In the genomic region with DNA sequence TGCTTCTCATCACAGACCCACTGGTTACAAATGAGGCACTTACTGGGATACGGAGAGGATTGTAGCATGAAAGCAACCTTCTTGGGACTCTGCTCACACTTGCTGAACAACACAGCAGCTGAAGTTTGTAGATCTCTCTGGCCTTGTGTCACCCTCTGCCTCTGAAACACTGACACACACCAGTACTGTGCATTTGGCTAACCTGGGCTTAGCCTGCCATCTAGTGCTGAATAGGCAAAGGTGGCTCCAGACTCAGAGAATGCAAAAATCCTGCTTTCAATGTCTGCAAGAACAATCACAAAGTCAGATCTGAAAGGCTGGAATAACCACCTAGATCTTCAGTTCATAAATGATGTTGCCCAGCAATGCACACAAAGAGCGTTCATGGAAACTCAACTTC, we compare ENCODE assay signal across 17 mouse cellular contexts. TPM values are rescaled to one million over a fixed set of nuclear protein-coding genes. Genes with fewer than 3 reads are reported as not detected.
A peak's percentile ranks its signal among the peaks of the same experiment; 100 is the strongest.
DNase-seq lines count a peak whose midpoint lies in the region; ATAC-seq and TF ChIP-seq lines count a peak whose summit lies in the region.
"Not testable (repeated sequence)": the region's sequence is repeated elsewhere in the genome, so short reads cannot be mapped to it uniquely, and the experiment has no call there.
"Had no signal": no experiment of that assay in that cellular context is flagged by ENCODE, and none has a peak within 500 bp of the region (broad histone marks: within the 10 kb centered on the region; RNA-seq: fewer than 3 reads in every experiment).

No protein-coding gene starts in this region.

- H3K4me2 ChIP-seq in hindbrain, embryonic 15.5 days; neural tube, embryonic 15.5 days: not testable (repeated sequence)

- peak; percentile 3; the same call in 1 of the 2 replicates for TF ChIP-seq RAD21 in MEL (IDR thresholded peaks at IDR 0.05; ENCODE audit: low read depth, low read length)

- H3K27me3 ChIP-seq in MEL (ENCODE audit: control insufficient read depth in 1 of 2, insufficient read depth in 2 of 2, low read length in 2 of 2); hindbrain, embryonic 15.5 days; neural tube, embryonic 15.5 days (replicated peaks): not testable (repeated sequence)

- not testable (repeated sequence) for H3K27ac ChIP-seq in MEL (ENCODE audit: control insufficient read depth, low read depth, low read length); hindbrain, embryonic 15.5 days (replicated peaks); neural tube, embryonic 15.5 days (replicated peaks)

- H3K9me3 ChIP-seq in MEL (replicated peaks; ENCODE audit: insufficient read depth, low read length); hindbrain, embryonic 15.5 days; neural tube, embryonic 15.5 days (replicated peaks): not testable (repeated sequence)

- H3K9ac ChIP-seq in MEL (ENCODE audit: control insufficient read depth, low read depth, low read length, poor library complexity, severe bottlenecking); hindbrain, embryonic 15.5 days; neural tube, embryonic 15.5 days (replicated peaks): not testable (repeated sequence)

- not testable (repeated sequence) for TF ChIP-seq CTCF in MEL (IDR thresholded peaks at IDR 0.05 in 2 of 3, conservative IDR thresholded peaks at IDR 0.05 in 1 of 3; ENCODE audit: control insufficient read depth in 1 of 3, insufficient read depth in 1 of 3, low read depth in 2 of 3, low read length in 3 of 3, poor library complexity in 1 of 3, severe bottlenecking in 1 of 3)

- TF ChIP-seq EP300 in MEL (IDR thresholded peaks at IDR 0.05; ENCODE audit: low read depth in 1 of 2, low read length in 2 of 2), result not testable (repeated sequence)

- H3K4me1 ChIP-seq in MEL (ENCODE audit: control insufficient read depth in 1 of 2, insufficient read depth in 2 of 2, low read length in 2 of 2); hindbrain, embryonic 15.5 days (replicated peaks); neural tube, embryonic 15.5 days: not testable (repeated sequence)

- not testable (repeated sequence) for TF ChIP-seq POLR2A in MEL (IDR thresholded peaks at IDR 0.05; ENCODE audit: control insufficient read depth in 1 of 2, insufficient read depth in 1 of 2, low read depth in 1 of 2, low read length in 2 of 2, poor library complexity in 1 of 2)

- H3K4me3 ChIP-seq in MEL (ENCODE audit: control insufficient read depth in 1 of 2, insufficient read depth in 1 of 2, low read depth in 2 of 2, low read length in 2 of 2); hindbrain, embryonic 15.5 days; neural tube, embryonic 15.5 days (replicated peaks): not testable (repeated sequence)

- DNase-seq in MEL (ENCODE audit: low read depth, low spot score), result not testable (repeated sequence)
- peak; percentile 3 to 6 for DNase-seq in cerebellum, postnatal 14 days
- peak; percentile 20 to 70 for DNase-seq in frontal cortex, adult 2 months (ENCODE audit: extremely low spot score in 1 of 2, low spot score in 1 of 2)
- peak; percentile 8 to 28 for DNase-seq in layer of hippocampus, adult 8-10 months (ENCODE audit: low spot score in 2 of 2)
- DNase-seq in left cerebral cortex, postnatal 36 days (ENCODE audit: low spot score in 2 of 2), result peak; percentile 24 to 37
- peak; percentile 18 for DNase-seq in telencephalon, adult 2 months (ENCODE audit: low read depth, low spot score)

- ATAC-seq in hindbrain, embryonic 15.5 days (ENCODE audit: low FRiP score, low read depth), result peak; percentile 81; the same call in 1 of the 2 replicates
- peak; percentile 74 for ATAC-seq in neural tube, embryonic 15.5 days (ENCODE audit: low FRiP score)

- not testable (repeated sequence) for H3K36me3 ChIP-seq in MEL (ENCODE audit: control insufficient read depth in 1 of 2, insufficient read depth in 2 of 2, low read length in 2 of 2); hindbrain, embryonic 15.5 days; neural tube, embryonic 15.5 days

- intact Hi-C loops in left cerebral cortex, postnatal 36 days (cut with DNase I), result loop anchor here (10.0 kb wide), 1 partner anchor 342 kb away; no protein-coding TSS in a partner anchor

- WGBS in hindbrain, embryonic 15.5 days, result 93% methylated on average over 2 of the region's 2 CpGs
- 89% methylated on average over 2 of the region's 2 CpGs for WGBS in neural tube, embryonic 15.5 days

- H3K79me2 ChIP-seq in MEL (ENCODE audit: control insufficient read depth, insufficient read depth, low read length, poor library complexity), result not testable (repeated sequence)

RNA-seq across cellular contexts. Expression of a gene that starts 6.6 kb away (rescaled TPM):
- not detected in 2 replicates for total RNA-seq in MEL (2012; rRNA removed)
- not detected for polyA plus RNA-seq in MEL (2012; ENCODE audit: insufficient read depth in 1 of 2, insufficient read length in 2 of 2, low read depth in 1 of 2, low replicate concordance in 2 of 2, missing spikeins in 1 of 2)
- 0.06 TPM in 1 of 2 replicates, not detected in the other for polyA plus RNA-seq in frontal cortex, adult 2 months (2012; rRNA removed)
- not detected in 2 replicates for polyA plus RNA-seq in hindbrain, embryonic 15.5 days (2015; fragmentation: Nextera tagmentation; extraction: Ambion mirVana)
- not detected for total RNA-seq in layer of hippocampus, adult 8-10 months (2022)
- total RNA-seq in left cerebral cortex, postnatal 36 days (2021), result not detected
- not detected in 2 replicates for polyA plus RNA-seq in neural tube, embryonic 15.5 days (2015; fragmentation: Nextera tagmentation; extraction: Ambion mirVana)
- total RNA-seq: gastrocnemius, postnatal 25 days; monocyte, adult 5-6 weeks had no signal
- polyA plus RNA-seq: embryonic facial prominence, embryonic 13.5 days; forebrain, embryonic 13.5 days; heart, embryonic 14.5 days; limb, embryonic 12.5 days; liver, embryonic 16.5 days; macrophage; urinary bladder, adult 2 months had no signal

RNA-seq across cellular contexts. Expression of a gene that starts 8.6 kb away (rescaled TPM):
- total RNA-seq in MEL (2012; rRNA removed), result not detected in 2 replicates
- polyA plus RNA-seq in MEL (2012; ENCODE audit: insufficient read depth in 1 of 2, insufficient read length in 2 of 2, low read depth in 1 of 2, low replicate concordance in 2 of 2, missing spikeins in 1 of 2), result under 1 TPM in 1 of 2 experiments, not detected in 1; 0.03 TPM
- 0.04 TPM in 1 of 2 replicates, not detected in the other for polyA plus RNA-seq in frontal cortex, adult 2 months (2012; rRNA removed)
- polyA plus RNA-seq in hindbrain, embryonic 15.5 days (2015; fragmentation: Nextera tagmentation; extraction: Ambion mirVana), result not detected in 2 replicates
- total RNA-seq in layer of hippocampus, adult 8-10 months (2022), result not detected
- total RNA-seq in left cerebral cortex, postnatal 36 days (2021), result not detected
- polyA plus RNA-seq in neural tube, embryonic 15.5 days (2015; fragmentation: Nextera tagmentation; extraction: Ambion mirVana), result not detected in 2 replicates
- total RNA-seq: gastrocnemius, postnatal 25 days had no signal
- polyA plus RNA-seq: embryonic facial prominence, embryonic 13.5 days; forebrain, embryonic 13.5 days; heart, embryonic 14.5 days; limb, embryonic 12.5 days; liver, embryonic 16.5 days; macrophage; urinary bladder, adult 2 months had no signal

RNA-seq across cellular contexts. Expression of a gene that starts 17.2 kb away (rescaled TPM):
- not detected in 2 replicates for total RNA-seq in MEL (2012; rRNA removed)
- polyA plus RNA-seq in MEL (2012; ENCODE audit: insufficient read depth in 1 of 2, insufficient read length in 2 of 2, low read depth in 1 of 2, low replicate concordance in 2 of 2, missing spikeins in 1 of 2), result not detected
- not detected in 2 replicates for polyA plus RNA-seq in frontal cortex, adult 2 months (2012; rRNA removed)
- not detected in 2 replicates for polyA plus RNA-seq in hindbrain, embryonic 15.5 days (2015; fragmentation: Nextera tagmentation; extraction: Ambion mirVana)
- 1 to 10 TPM in 1 of 4 experiments, under 1 TPM in 1, not detected in 2; 0.56 to 1.2 TPM for total RNA-seq in layer of hippocampus, adult 8-10 months (2022)
- not detected for total RNA-seq in left cerebral cortex, postnatal 36 days (2021)
- not detected in 2 replicates for polyA plus RNA-seq in neural tube, embryonic 15.5 days (2015; fragmentation: Nextera tagmentation; extraction: Ambion mirVana)
- total RNA-seq: monocyte, adult 5-6 weeks had no signal
- polyA plus RNA-seq: embryonic facial prominence, embryonic 13.5 days; forebrain, embryonic 13.5 days; heart, embryonic 14.5 days; limb, embryonic 12.5 days; liver, embryonic 16.5 days; macrophage; urinary bladder, adult 2 months had no signal

RNA-seq across cellular contexts. Expression of a gene that starts 20.0 kb away (rescaled TPM):
- not detected in 2 replicates for total RNA-seq in MEL (2012; rRNA removed)
- not detected for polyA plus RNA-seq in MEL (2012; ENCODE audit: insufficient read depth in 1 of 2, insufficient read length in 2 of 2, low read depth in 1 of 2, low replicate concordance in 2 of 2, missing spikeins in 1 of 2)
- not detected in 2 replicates for polyA plus RNA-seq in frontal cortex, adult 2 months (2012; rRNA removed)
- polyA plus RNA-seq in hindbrain, embryonic 15.5 days (2015; fragmentation: Nextera tagmentation; extraction: Ambion mirVana), result not detected in 2 replicates
- total RNA-seq in layer of hippocampus, adult 8-10 months (2022), result not detected
- total RNA-seq in left cerebral cortex, postnatal 36 days (2021), result not detected
- not detected in 2 replicates for polyA plus RNA-seq in neural tube, embryonic 15.5 days (2015; fragmentation: Nextera tagmentation; extraction: Ambion mirVana)
- total RNA-seq: gastrocnemius, postnatal 25 days; monocyte, adult 5-6 weeks had no signal
- polyA plus RNA-seq: embryonic facial prominence, embryonic 13.5 days; forebrain, embryonic 13.5 days; heart, embryonic 14.5 days; limb, embryonic 12.5 days; liver, embryonic 16.5 days; macrophage; urinary bladder, adult 2 months had no signal

RNA-seq across cellular contexts. Expression of a gene that starts 30.1 kb away (rescaled TPM):
- not detected in 2 replicates for total RNA-seq in MEL (2012; rRNA removed)
- not detected for polyA plus RNA-seq in MEL (2012; ENCODE audit: insufficient read depth in 1 of 2, insufficient read length in 2 of 2, low read depth in 1 of 2, low replicate concordance in 2 of 2, missing spikeins in 1 of 2)
- 0.11 TPM in 1 of 2 replicates, not detected in the other for polyA plus RNA-seq in frontal cortex, adult 2 months (2012; rRNA removed)
- polyA plus RNA-seq in hindbrain, embryonic 15.5 days (2015; fragmentation: Nextera tagmentation; extraction: Ambion mirVana), result not detected in 2 replicates
- not detected for total RNA-seq in layer of hippocampus, adult 8-10 months (2022)
- total RNA-seq in left cerebral cortex, postnatal 36 days (2021), result not detected
- polyA plus RNA-seq in neural tube, embryonic 15.5 days (2015; fragmentation: Nextera tagmentation; extraction: Ambion mirVana), result not detected in 2 replicates
- total RNA-seq: gastrocnemius, postnatal 25 days; monocyte, adult 5-6 weeks had no signal
- polyA plus RNA-seq: embryonic facial prominence, embryonic 13.5 days; forebrain, embryonic 13.5 days; heart, embryonic 14.5 days; limb, embryonic 12.5 days; liver, embryonic 16.5 days; macrophage; urinary bladder, adult 2 months had no signal
